Mouse (Mus musculus) heart, embryonic 16.5 days (tissue): ENCODE results near the gene Sh3d21. TPM values are rescaled to one million over a fixed set of nuclear protein-coding genes. Genes with fewer than 3 reads are reported as not detected.

ENCODE experiments used
- ATAC-seq: fragments of 200-750 bp; cut with Nextera tagmentation; replicated peaks from 2 replicates; pipeline ENCODE4 v1.8.0; 2017; ENCODE audit warnings: moderate number of reproducible peaks; ENCODE audit not compliant: insufficient read depth, low FRiP score; ENCODE audit errors: extremely low read depth
- H3K27ac ChIP-seq: fragments of 300-500 bp; sonication (generic); 2 replicates; pipeline ENCODE4 v1.5.1; 2014; ENCODE audit warnings: mild to moderate bottlenecking, low read length, control low read depth, moderate library complexity
- H3K27me3 ChIP-seq: fragments of 300-500 bp; sonication (generic); 2 replicates; pipeline ENCODE4 v1.6.1; 2014; ENCODE audit warnings: low read length, mixed read lengths; ENCODE audit not compliant: control insufficient read depth, insufficient read depth
- H3K36me3 ChIP-seq: fragments of 300-500 bp; sonication (generic); 2 replicates; pipeline ENCODE4 v1.6.1; 2014; ENCODE audit not compliant: control insufficient read depth, insufficient read depth
- H3K4me1 ChIP-seq: fragments of 300-500 bp; sonication (generic); 2 replicates; pipeline ENCODE4 v1.6.1; 2014; ENCODE audit warnings: low read length, mixed read lengths; ENCODE audit not compliant: control insufficient read depth, insufficient read depth
- H3K4me2 ChIP-seq: fragments of 300-500 bp; sonication (generic); 2 replicates; pipeline ENCODE4 v1.6.1; 2014; ENCODE audit warnings: low read depth, mild to moderate bottlenecking, control low read depth, low read length
- H3K4me3 ChIP-seq: fragments of 300-500 bp; sonication (generic); 2 replicates; pipeline ENCODE4 v1.5.1; 2014; ENCODE audit warnings: mild to moderate bottlenecking, control low read depth, low read length
- H3K9ac ChIP-seq: fragments of 300-500 bp; sonication (generic); 2 replicates; pipeline ENCODE4 v1.6.1; 2014; ENCODE audit warnings: low read length, control low read depth
- H3K9me3 ChIP-seq: fragments of 300-500 bp; sonication (generic); replicated peaks from 2 replicates; pipeline ENCODE4 v1.6.1; 2016; ENCODE audit warnings: low read length; ENCODE audit not compliant: control insufficient read depth
- WGBS: fragments of 180-500 bp; shearing (Covaris S2); extraction: QIAGEN DNeasy Blood & Tissue Kit; methylation state at CpG from one replicate; pipeline ENCODE4 v1.1.7; 2014; 5-methylcytosine and 5-hydroxymethylcytosine counted together
- polyA plus RNA-seq: library from polyadenylated mRNA; unstranded; fragments of >200 nt; fragmentation: Nextera tagmentation; extraction: Ambion mirVana; gene quantifications from 2 replicates; pipeline ENCODE4 v1.2.1, GENCODE M21; 2015

Gene Sh3d21
- polyA plus RNA-seq, 1 experiment from 2014 or later = 2.7 TPM

DNA sequence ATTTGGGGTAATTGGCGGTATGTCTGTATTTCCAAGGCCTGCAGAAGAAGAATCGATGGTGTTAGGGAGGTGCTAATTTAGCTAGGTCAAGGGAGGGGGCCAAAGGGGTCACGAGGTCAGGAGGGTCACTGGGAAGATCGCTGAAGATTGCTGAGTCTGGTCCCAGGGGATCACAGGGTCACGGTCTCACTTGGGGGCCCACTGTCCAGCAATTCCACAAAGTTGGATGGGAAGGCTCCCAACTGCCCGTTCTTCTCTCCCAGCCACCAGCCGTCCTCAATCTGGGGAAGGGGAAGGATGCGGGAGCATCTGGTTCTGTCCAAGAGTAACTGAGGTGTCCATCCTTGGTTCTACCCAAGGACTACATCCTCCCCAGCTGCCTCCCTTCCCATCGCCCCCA lies 1.3 kb downstream of the Sh3d21 start:
- Histone ChIP-seq H3K4me3 (peak overlapping the region; percentile 65), H3K27ac (0 out of 2 replicates have a peak overlapping the region, but pooled peaks have one; percentile 37), H3K9me3 (no peaks in the 10 kb centered on the region), H3K4me1 (peaks cover 19% of the 10 kb centered on the region), H3K27me3 (no peaks in the 10 kb centered on the region), H3K36me3 (peaks cover 13% of the 10 kb centered on the region), H3K9ac (peak overlapping the region; percentile 88), H3K4me2 (peak overlapping the region; percentile 96)
- WGBS = 70% methylated on average over 9 of the region's 9 CpGs
- no peak for ATAC-seq

DNA sequence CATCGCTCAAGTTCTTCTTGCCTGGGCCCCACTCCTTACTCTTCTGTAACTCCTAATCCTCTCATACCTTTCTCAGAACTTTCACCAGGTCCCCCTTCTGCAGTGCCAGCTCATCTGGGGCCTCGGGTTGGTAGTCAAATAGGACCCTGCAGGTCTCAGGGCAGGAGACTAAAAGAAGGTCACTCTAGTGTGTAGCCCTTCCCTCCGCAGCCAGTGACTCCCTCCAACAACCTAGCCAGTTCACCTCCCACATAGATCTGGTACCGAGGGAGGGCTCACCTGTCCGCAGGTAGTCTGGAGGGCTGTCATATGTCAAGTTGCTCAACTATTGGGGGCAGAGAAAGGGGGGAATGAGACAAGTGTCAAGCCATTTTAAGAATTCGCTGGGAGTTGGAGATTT lies 1.8 kb downstream of the Sh3d21 start:
- Histone ChIP-seq H3K27me3 (no peaks in the 10 kb centered on the region), H3K36me3 (peaks cover 8% of the 10 kb centered on the region), H3K9me3 (no peaks in the 10 kb centered on the region), H3K4me3 (no peak overlapping the region), H3K27ac (no peak overlapping the region), H3K9ac (no peak overlapping the region), H3K4me1 (peaks cover 19% of the 10 kb centered on the region), H3K4me2 (no peak overlapping the region)
- no peak for ATAC-seq
- 88% methylated on average over 6 of the region's 6 CpGs for WGBS

- no peak overlapping the region for H3K9ac ChIP-seq
- no peaks in the 10 kb centered on the region for H3K9me3 ChIP-seq
- H3K27me3 ChIP-seq = no peaks in the 10 kb centered on the region
- peaks cover 15% of the 10 kb centered on the region for H3K4me1 ChIP-seq
- H3K27ac ChIP-seq = no peak overlapping the region
- no peak overlapping the region for H3K4me3 ChIP-seq
- WGBS = 92% methylated on average over 8 of the region's 8 CpGs
- H3K4me2 ChIP-seq = no peak overlapping the region
- H3K36me3 ChIP-seq = peaks cover 5% of the 10 kb centered on the region
- no peak for ATAC-seq
These were observed 2.3 kb downstream of the Sh3d21 start for GRCm38 (mm10) chr4:126160981-126161380.

DNA sequence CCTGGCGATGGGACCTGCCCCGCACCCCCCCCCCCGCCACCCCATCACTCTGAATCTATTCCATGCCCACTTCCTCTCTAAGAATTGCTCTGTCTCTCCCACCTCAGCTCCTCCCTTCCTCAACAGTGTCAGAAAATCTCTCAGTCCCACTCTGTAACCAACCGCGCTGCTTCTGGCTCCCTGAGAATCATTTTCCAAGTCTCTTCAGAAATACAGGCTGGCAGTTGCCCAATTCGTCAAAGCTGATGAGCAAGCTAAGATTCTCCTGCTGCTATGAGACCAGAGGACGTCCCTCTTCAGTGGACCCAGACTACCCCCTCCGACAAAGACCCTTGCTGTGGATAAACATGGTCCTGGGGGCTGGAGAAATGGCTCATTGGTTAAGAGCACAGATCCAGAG lies 3.8 kb downstream of the Sh3d21 start:
- Histone ChIP-seq H3K9ac (no peak overlapping the region), H3K27ac (no peak overlapping the region), H3K27me3 (no peaks in the 10 kb centered on the region), H3K4me3 (no peak overlapping the region), H3K9me3 (no peaks in the 10 kb centered on the region), H3K4me1 (peaks cover 13% of the 10 kb centered on the region), H3K4me2 (no peak overlapping the region), H3K36me3 (no peaks in the 10 kb centered on the region)
- no peak for ATAC-seq
- 66% methylated on average over 8 of the region's 8 CpGs for WGBS

- H3K9ac ChIP-seq = no peak overlapping the region
- H3K27ac ChIP-seq = no peak overlapping the region
- H3K27me3 ChIP-seq = no peaks in the 10 kb centered on the region
- H3K4me3 ChIP-seq = no peak overlapping the region
- no peaks in the 10 kb centered on the region for H3K36me3 ChIP-seq
- peaks cover 6% of the 10 kb centered on the region; the same call in 1 of the 2 replicates for H3K4me1 ChIP-seq
- no peaks in the 10 kb centered on the region for H3K9me3 ChIP-seq
- no peak overlapping the region for H3K4me2 ChIP-seq
- no peak for ATAC-seq
- WGBS = 89% methylated on average over 6 of the region's 6 CpGs
These were observed 5.7 kb downstream of the Sh3d21 start for GRCm38 (mm10) chr4:126157562-126157961.

DNA sequence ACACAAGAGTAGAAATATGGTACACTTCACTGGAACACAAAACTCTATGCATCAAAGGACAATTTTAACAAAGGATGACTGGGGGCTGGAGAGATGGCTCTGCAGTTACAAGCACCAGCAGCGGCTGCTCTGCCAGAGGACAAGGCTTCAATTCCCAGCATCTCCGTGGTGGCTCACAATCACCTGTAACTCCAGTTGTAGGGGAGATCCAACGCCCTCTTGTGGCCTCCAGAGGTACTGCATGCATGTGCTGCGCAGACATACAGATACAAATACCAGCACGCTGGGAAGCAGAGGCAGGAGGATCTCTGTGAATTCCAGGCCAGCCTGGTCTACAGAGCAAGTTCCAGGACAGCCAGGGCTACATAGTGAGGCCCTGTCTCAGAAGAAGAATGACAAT lies 6.7 kb downstream of the Sh3d21 start:
- H3K27ac ChIP-seq = no peak overlapping the region
- H3K27me3 ChIP-seq = no peaks in the 10 kb centered on the region
- no peaks in the 10 kb centered on the region for H3K36me3 ChIP-seq
- ATAC-seq = no peak
- H3K4me1 ChIP-seq = 0 out of 2 replicates have a peak, but pooled peaks cover 2% of the 10 kb centered on the region
- H3K4me2 ChIP-seq = no peak overlapping the region
- no peak overlapping the region for H3K4me3 ChIP-seq
- H3K9me3 ChIP-seq = no peaks in the 10 kb centered on the region
- H3K9ac ChIP-seq = no peak overlapping the region
- WGBS = 65% methylated on average over 5 of the region's 5 CpGs

GRCm38 (mm10) chr4:126155869-126156268 lies 7.4 kb downstream of the Sh3d21 start:
- H3K4me2 ChIP-seq = no peak overlapping the region
- H3K36me3 ChIP-seq = no peaks in the 10 kb centered on the region
- H3K4me3 ChIP-seq = no peak overlapping the region
- no peaks in the 10 kb centered on the region for H3K27me3 ChIP-seq
- 0 out of 2 replicates have a peak, but pooled peaks cover 4% of the 10 kb centered on the region for H3K4me1 ChIP-seq
- 45% methylated on average over 2 of the region's 2 CpGs for WGBS
- H3K9ac ChIP-seq = no peak overlapping the region
- peak overlapping the region; percentile 54; the same call in 1 of the 2 replicates for H3K27ac ChIP-seq
- ATAC-seq = no peak
- no peaks in the 10 kb centered on the region for H3K9me3 ChIP-seq

DNA sequence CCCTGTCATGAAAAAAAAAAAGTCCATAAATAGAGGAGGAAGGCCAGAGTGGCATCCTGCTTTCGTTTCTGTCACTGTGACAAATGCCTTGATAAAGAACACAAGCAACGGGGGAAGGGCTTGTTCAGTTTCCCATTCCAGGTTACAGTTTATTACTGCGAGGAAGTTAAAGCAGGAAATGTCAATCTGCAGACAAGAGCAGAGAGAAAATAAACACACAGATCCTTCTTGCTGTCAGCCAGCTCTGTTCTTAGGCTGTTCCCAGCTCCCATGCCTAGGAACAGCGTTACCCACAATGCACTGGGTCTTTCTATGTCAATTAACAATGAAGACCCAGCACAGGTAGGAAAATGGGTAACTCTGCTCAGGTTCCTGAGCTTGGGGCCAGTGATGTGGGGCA lies 8.1 kb downstream of the Sh3d21 start:
- no peak overlapping the region for H3K4me3 ChIP-seq
- WGBS = 29% methylated on average over 4 of the region's 4 CpGs
- H3K27me3 ChIP-seq = no peaks in the 10 kb centered on the region
- no peaks in the 10 kb centered on the region for H3K9me3 ChIP-seq
- no peak overlapping the region for H3K9ac ChIP-seq
- H3K27ac ChIP-seq = peak overlapping the region; percentile 54
- no peak overlapping the region for H3K4me2 ChIP-seq
- peaks cover 10% of the 10 kb centered on the region for H3K4me1 ChIP-seq
- ATAC-seq = no peak
- H3K36me3 ChIP-seq = no peaks in the 10 kb centered on the region

DNA sequence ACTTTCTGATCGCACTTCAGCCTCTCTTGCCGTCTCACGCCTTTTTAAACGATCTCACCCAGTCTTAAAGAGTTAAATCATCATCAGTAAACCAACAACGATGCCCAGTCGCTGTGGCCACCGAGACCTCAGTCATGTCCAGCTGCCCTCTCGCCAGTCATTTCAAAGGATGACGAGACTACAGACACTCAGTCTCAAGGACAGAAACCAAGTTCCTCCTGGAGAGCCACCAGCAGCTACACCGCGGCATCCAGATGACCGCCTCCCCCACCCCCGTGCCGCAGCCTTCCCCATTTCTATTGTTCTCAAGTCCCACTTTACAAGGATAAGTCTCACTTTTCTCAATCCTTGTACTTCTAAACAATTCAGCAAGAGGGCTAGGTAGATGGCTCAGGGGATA lies 10.4 kb downstream of the Sh3d21 start:
- H3K9ac ChIP-seq = no peak overlapping the region
- no peaks in the 10 kb centered on the region for H3K27me3 ChIP-seq
- H3K4me2 ChIP-seq = no peak overlapping the region
- no peaks in the 10 kb centered on the region; the same call in 1 of the 2 replicates for H3K36me3 ChIP-seq
- no peak for ATAC-seq
- 52% methylated on average over 14 of the region's 14 CpGs for WGBS
- H3K9me3 ChIP-seq = no peaks in the 10 kb centered on the region
- H3K4me3 ChIP-seq = no peak overlapping the region
- H3K4me1 ChIP-seq = peaks cover 27% of the 10 kb centered on the region
- no peak overlapping the region for H3K27ac ChIP-seq
